Comparison of ENCODE assay signal across 29 mouse cellular contexts in the genomic region with DNA sequence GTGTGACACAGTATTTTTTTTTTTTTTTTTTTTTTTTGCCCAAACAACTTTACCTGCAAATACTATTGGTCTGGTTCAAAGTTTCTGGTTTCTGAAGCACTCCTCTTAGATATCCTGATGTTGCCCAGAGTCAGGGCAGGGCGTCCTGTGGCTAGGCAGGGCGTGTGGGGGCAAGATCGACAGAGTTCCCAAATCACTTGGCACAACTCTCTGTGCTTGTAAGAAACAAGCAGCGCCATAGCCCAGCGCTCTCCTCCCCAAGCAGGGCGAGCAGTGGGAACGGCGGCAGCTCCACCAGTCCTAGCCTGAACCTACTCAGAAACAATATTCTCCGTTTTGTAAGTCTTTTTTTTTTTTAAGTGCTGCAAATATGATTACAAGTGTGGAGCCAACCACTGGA. TPM values are rescaled to one million over a fixed set of nuclear protein-coding genes. Genes with fewer than 3 reads are reported as not detected.
DNase-seq lines count a peak whose midpoint lies in the region; ATAC-seq and TF ChIP-seq lines count a peak whose summit lies in the region.
"Had no signal": no experiment of that assay in that cellular context is flagged by ENCODE, and none has a peak within 500 bp of the region (broad histone marks: within the 10 kb centered on the region; RNA-seq: fewer than 3 reads in every experiment).

No protein-coding gene starts in this region.

- H3K36me3 ChIP-seq in forebrain, embryonic 15.5 days = peaks cover 6% of the 10 kb centered on the region; the same call in 1 of the 2 replicates

- intact Hi-C loops in heart, postnatal 10 days (cut with DNase I) = no loop called here

- H3K4me3 ChIP-seq in layer of hippocampus, adult 2 months = no peak overlapping the region
- H3K4me3 ChIP-seq in forebrain, embryonic 15.5 days = no peak overlapping the region
- H3K4me3 ChIP-seq: embryonic facial prominence, embryonic 13.5 days; embryonic facial prominence, embryonic 15.5 days; erythroblast, embryonic 14.5 days; forebrain, embryonic 13.5 days had no signal

- no peak overlapping the region for H3K9ac ChIP-seq in forebrain, embryonic 15.5 days (replicated peaks)
- H3K9ac ChIP-seq: embryonic facial prominence, embryonic 13.5 days; embryonic facial prominence, embryonic 15.5 days; forebrain, embryonic 13.5 days; forebrain, postnatal 0 days had no signal

- peak; percentile 51; the same call in 1 of the 2 replicates for ATAC-seq in common myeloid progenitor, adult 5-6 weeks (replicated peaks; ENCODE audit: low read depth, poor library complexity, severe bottlenecking)
- ATAC-seq in granulocyte monocyte progenitor cell, adult 5-6 weeks (replicated peaks; ENCODE audit: poor library complexity, severe bottlenecking) = peak; percentile 4; the same call in 1 of the 2 replicates
- peak; percentile 60 for ATAC-seq in megakaryocyte-erythroid progenitor cell, adult 5-6 weeks (replicated peaks; ENCODE audit: low FRiP score, low TSS enrichment, poor library complexity, severe bottlenecking)
- ATAC-seq in forebrain, embryonic 15.5 days (replicated peaks) = no peak
- ATAC-seq: forebrain, embryonic 13.5 days; forebrain, postnatal 0 days; Patski had no signal

- DNase-seq in layer of hippocampus, adult 2 months (ENCODE audit: low spot score in 2 of 2) = no peak
- DNase-seq in layer of hippocampus, adult 9-11 months = no peak
- DNase-seq in spleen, postnatal 14 days (ENCODE audit: low spot score in 2 of 2) = no peak
- DNase-seq in heart, postnatal 10 days = no peak
- DNase-seq: adrenal gland, adult 8-10 months; adrenal gland, postnatal 14 days; adrenal gland, postnatal 36 days; cerebellum, adult 11-12 months; cerebellum, adult 2 months; cerebellum, adult 9-10 months; cerebellum, postnatal 10 days; cerebellum, postnatal 25 days; embryo, embryonic 11 days; forebrain, postnatal 0 days had no signal

- H3K27ac ChIP-seq in layer of hippocampus, adult 2 months = 0 out of 2 replicates have a peak overlapping the region, but pooled peaks have one; percentile 25
- no peak overlapping the region for H3K27ac ChIP-seq in forebrain, embryonic 15.5 days (replicated peaks)
- H3K27ac ChIP-seq: embryonic facial prominence, embryonic 13.5 days; embryonic facial prominence, embryonic 15.5 days; forebrain, embryonic 13.5 days had no signal

- no peaks in the 10 kb centered on the region for H3K27me3 ChIP-seq in forebrain, embryonic 15.5 days
- H3K27me3 ChIP-seq: embryonic facial prominence, embryonic 13.5 days; embryonic facial prominence, embryonic 15.5 days; forebrain, embryonic 13.5 days; Patski had no signal

- 96% methylated on average over 9 of the region's 9 CpGs for WGBS in forebrain, embryonic 15.5 days

- H3K9me3 ChIP-seq in forebrain, embryonic 15.5 days = peaks cover 33% of the 10 kb centered on the region

- no peaks in the 10 kb centered on the region for H3K4me1 ChIP-seq in forebrain, embryonic 15.5 days
- H3K4me1 ChIP-seq: embryonic facial prominence, embryonic 13.5 days; embryonic facial prominence, embryonic 15.5 days; forebrain, embryonic 13.5 days had no signal

- no peak overlapping the region for H3K4me2 ChIP-seq in forebrain, embryonic 15.5 days (replicated peaks)
- H3K4me2 ChIP-seq: embryonic facial prominence, embryonic 13.5 days; embryonic facial prominence, embryonic 15.5 days; forebrain, embryonic 13.5 days had no signal

- TF ChIP-seq CTCF in layer of hippocampus, adult 2 months (conservative IDR thresholded peaks at IDR 0.05) = no peak

RNA-seq across cellular contexts. Expression of a gene that starts 12.1 kb away (rescaled TPM):
- 10 to 100 TPM; 39.8 to 41.4 TPM for total RNA-seq in layer of hippocampus, adult 2 months (2021)
- total RNA-seq in common myeloid progenitor, adult 5-6 weeks (2017) = 53.2 and 73.7 TPM in 2 replicates
- 46.0 and 55.2 TPM in 2 replicates for total RNA-seq in granulocyte monocyte progenitor cell, adult 5-6 weeks (2014; fragmentation: Nextera tagmentation)
- total RNA-seq in granulocyte monocyte progenitor cell, adult 5-6 weeks (2017) = 79.6 and 108 TPM in 2 replicates
- total RNA-seq in megakaryocyte-erythroid progenitor cell, adult 5-6 weeks (2014; fragmentation: Nextera tagmentation) = 48.1 and 54.7 TPM in 2 replicates
- total RNA-seq in megakaryocyte-erythroid progenitor cell, adult 5-6 weeks (2017) = 104 and 116 TPM in 2 replicates
- polyA plus RNA-seq in forebrain, embryonic 15.5 days (2015; fragmentation: Nextera tagmentation; extraction: Ambion mirVana) = 34.8 and 36.3 TPM in 2 replicates
- 10 to 100 TPM; 26.8 to 27.9 TPM for total RNA-seq in heart, postnatal 10 days (2021)

RNA-seq across cellular contexts. Expression of a gene that starts 37.2 kb away (rescaled TPM):
- not detected for total RNA-seq in layer of hippocampus, adult 2 months (2021)
- not detected in 2 replicates for total RNA-seq in common myeloid progenitor, adult 5-6 weeks (2017)
- total RNA-seq in granulocyte monocyte progenitor cell, adult 5-6 weeks (2014; fragmentation: Nextera tagmentation) = not detected in 2 replicates
- total RNA-seq in granulocyte monocyte progenitor cell, adult 5-6 weeks (2017) = not detected in 2 replicates
- not detected in 2 replicates for total RNA-seq in megakaryocyte-erythroid progenitor cell, adult 5-6 weeks (2014; fragmentation: Nextera tagmentation)
- total RNA-seq in megakaryocyte-erythroid progenitor cell, adult 5-6 weeks (2017) = not detected in 2 replicates
- not detected in 2 replicates for polyA plus RNA-seq in forebrain, embryonic 15.5 days (2015; fragmentation: Nextera tagmentation; extraction: Ambion mirVana)
- total RNA-seq in heart, postnatal 10 days (2021) = not detected
- total RNA-seq: adrenal gland, adult 18-20 months; adrenal gland, adult 8-10 months; adrenal gland, postnatal 14 days; adrenal gland, postnatal 36 days; ES-E14; forebrain, postnatal 0 days had no signal
- polyA plus RNA-seq: activated CD4-positive, CD25-positive, alpha-beta regulatory T cell, adult 4 months; C2C12; cerebellum, adult 2 months; embryonic facial prominence, embryonic 11.5 days; embryonic facial prominence, embryonic 13.5 days; embryonic facial prominence, embryonic 15.5 days; erythroblast, embryonic 14.5 days; forebrain, embryonic 11.5 days; forebrain, embryonic 13.5 days; forebrain, postnatal 0 days; Patski had no signal

RNA-seq across cellular contexts. Expression of a gene that starts 48.1 kb away (rescaled TPM):
- total RNA-seq in layer of hippocampus, adult 2 months (2021) = not detected
- not detected in 2 replicates for total RNA-seq in common myeloid progenitor, adult 5-6 weeks (2017)
- total RNA-seq in granulocyte monocyte progenitor cell, adult 5-6 weeks (2014; fragmentation: Nextera tagmentation) = not detected in 2 replicates
- total RNA-seq in granulocyte monocyte progenitor cell, adult 5-6 weeks (2017) = not detected in 2 replicates
- total RNA-seq in megakaryocyte-erythroid progenitor cell, adult 5-6 weeks (2014; fragmentation: Nextera tagmentation) = not detected in 2 replicates
- total RNA-seq in megakaryocyte-erythroid progenitor cell, adult 5-6 weeks (2017) = not detected in 2 replicates
- not detected in 2 replicates for polyA plus RNA-seq in forebrain, embryonic 15.5 days (2015; fragmentation: Nextera tagmentation; extraction: Ambion mirVana)
- total RNA-seq in heart, postnatal 10 days (2021) = not detected
- total RNA-seq: adrenal gland, adult 18-20 months; adrenal gland, adult 8-10 months; adrenal gland, postnatal 14 days; adrenal gland, postnatal 36 days; ES-E14; forebrain, postnatal 0 days had no signal
- polyA plus RNA-seq: activated CD4-positive, CD25-positive, alpha-beta regulatory T cell, adult 4 months; C2C12; cerebellum, adult 2 months; embryonic facial prominence, embryonic 11.5 days; embryonic facial prominence, embryonic 13.5 days; embryonic facial prominence, embryonic 15.5 days; erythroblast, embryonic 14.5 days; forebrain, embryonic 11.5 days; forebrain, embryonic 13.5 days; forebrain, postnatal 0 days; Patski had no signal

RNA-seq across cellular contexts. Expression of a gene that starts 49.4 kb away (rescaled TPM):
- not detected for total RNA-seq in layer of hippocampus, adult 2 months (2021)
- total RNA-seq in common myeloid progenitor, adult 5-6 weeks (2017) = not detected in 2 replicates
- total RNA-seq in granulocyte monocyte progenitor cell, adult 5-6 weeks (2014; fragmentation: Nextera tagmentation) = not detected in 2 replicates
- not detected in 2 replicates for total RNA-seq in granulocyte monocyte progenitor cell, adult 5-6 weeks (2017)
- not detected in 2 replicates for total RNA-seq in megakaryocyte-erythroid progenitor cell, adult 5-6 weeks (2014; fragmentation: Nextera tagmentation)
- total RNA-seq in megakaryocyte-erythroid progenitor cell, adult 5-6 weeks (2017) = not detected in 2 replicates
- polyA plus RNA-seq in forebrain, embryonic 15.5 days (2015; fragmentation: Nextera tagmentation; extraction: Ambion mirVana) = not detected in 2 replicates
- not detected for total RNA-seq in heart, postnatal 10 days (2021)
- total RNA-seq: adrenal gland, adult 18-20 months; adrenal gland, adult 8-10 months; adrenal gland, postnatal 14 days; adrenal gland, postnatal 36 days; ES-E14; forebrain, postnatal 0 days had no signal
- polyA plus RNA-seq: activated CD4-positive, CD25-positive, alpha-beta regulatory T cell, adult 4 months; C2C12; cerebellum, adult 2 months; embryonic facial prominence, embryonic 11.5 days; embryonic facial prominence, embryonic 13.5 days; embryonic facial prominence, embryonic 15.5 days; erythroblast, embryonic 14.5 days; forebrain, embryonic 11.5 days; forebrain, embryonic 13.5 days; forebrain, postnatal 0 days; Patski had no signal
